Mouse (Mus musculus): Measurements from ENCODE around the gene H2-D1. TPM values are rescaled to one million over a fixed set of nuclear protein-coding genes. Genes with fewer than 3 reads are reported as not detected.

Gene H2-D1
- 125 and 134 TPM in 2 replicates for polyA plus RNA-seq (2015; fragmentation: Nextera tagmentation; extraction: Ambion mirVana)

GRCm38 (mm10) chr17:35262664-35263522 is at the start of gene H2-D1:
Gene H2-D1 (plus strand): TSS chr17:35262730.
- peak; percentile 93 for ATAC-seq
- WGBS: 1% methylated on average over 52 of the region's 73 CpGs

DNA sequence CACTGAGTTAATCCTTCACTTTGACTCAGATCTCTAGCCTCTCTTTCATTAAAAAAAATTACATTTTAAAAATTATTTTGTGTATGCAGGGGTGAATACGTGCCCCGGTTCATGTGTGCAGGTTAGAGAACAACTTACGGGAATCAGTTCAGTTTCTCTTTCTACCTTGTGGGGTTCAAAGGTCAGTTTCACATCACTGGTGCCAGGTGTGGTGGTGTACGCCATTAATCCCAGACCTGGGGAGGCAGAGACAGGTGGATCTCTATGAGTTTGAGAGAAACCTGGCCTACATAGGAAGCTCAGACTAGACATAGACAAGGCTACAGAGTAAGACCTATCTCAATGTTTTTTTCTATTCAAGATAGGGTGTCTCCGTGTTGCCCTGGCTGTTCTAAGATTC is 49.5 kb upstream of the H2-D1 start:
- Histone ChIP-seq H3K4me2 (ENCODE audit: low read length) (no peak overlapping the region), H3K4me1 (ENCODE audit: control insufficient read depth, insufficient read depth, low read depth, low read length) (no peaks in the 10 kb centered on the region), H3K27me3 (replicated peaks; ENCODE audit: control insufficient read depth, insufficient read depth, low read length) (no peaks in the 10 kb centered on the region), H3K9ac (ENCODE audit: low read depth, low read length) (no peak overlapping the region), H3K36me3 (ENCODE audit: control insufficient read depth, insufficient read depth, low read length) (no peaks in the 10 kb centered on the region), H3K4me3 (ENCODE audit: low read length) (no peak overlapping the region), H3K9me3 (ENCODE audit: control insufficient read depth, low read length) (no peaks in the 10 kb centered on the region), H3K27ac (ENCODE audit: low read depth, low read length) (no peak overlapping the region)
- no peak for ATAC-seq
- whole genome bisulfite sequencing: 94% methylated on average over 5 of the region's 5 CpGs

More at GRCm38 (mm10) chr17:35262664-35263522, at the start of gene H2-D1:
- peak within 1 kb of the TSS; percentile 73 for H3K9ac ChIP-seq (ENCODE audit: low read depth, low read length)
- H3K4me3 ChIP-seq (ENCODE audit: low read length): peak within 1 kb of the TSS; percentile 69
- H3K4me2 ChIP-seq (ENCODE audit: low read length): peak within 1 kb of the TSS; percentile 83
- no peaks in the 10 kb centered on the region for H3K27me3 ChIP-seq (replicated peaks; ENCODE audit: control insufficient read depth, insufficient read depth, low read length)
- H3K27ac ChIP-seq (ENCODE audit: low read depth, low read length): no peak within 1 kb of the TSS
- H3K4me1 ChIP-seq (ENCODE audit: control insufficient read depth, insufficient read depth, low read depth, low read length): peaks cover 3% of the 10 kb centered on the region; the same call in 1 of the 2 replicates
- H3K36me3 ChIP-seq (ENCODE audit: control insufficient read depth, insufficient read depth, low read length): peaks cover 2% of the 10 kb centered on the region; the same call in 1 of the 2 replicates
- no peaks in the 10 kb centered on the region for H3K9me3 ChIP-seq (ENCODE audit: control insufficient read depth, low read length)

DNA sequence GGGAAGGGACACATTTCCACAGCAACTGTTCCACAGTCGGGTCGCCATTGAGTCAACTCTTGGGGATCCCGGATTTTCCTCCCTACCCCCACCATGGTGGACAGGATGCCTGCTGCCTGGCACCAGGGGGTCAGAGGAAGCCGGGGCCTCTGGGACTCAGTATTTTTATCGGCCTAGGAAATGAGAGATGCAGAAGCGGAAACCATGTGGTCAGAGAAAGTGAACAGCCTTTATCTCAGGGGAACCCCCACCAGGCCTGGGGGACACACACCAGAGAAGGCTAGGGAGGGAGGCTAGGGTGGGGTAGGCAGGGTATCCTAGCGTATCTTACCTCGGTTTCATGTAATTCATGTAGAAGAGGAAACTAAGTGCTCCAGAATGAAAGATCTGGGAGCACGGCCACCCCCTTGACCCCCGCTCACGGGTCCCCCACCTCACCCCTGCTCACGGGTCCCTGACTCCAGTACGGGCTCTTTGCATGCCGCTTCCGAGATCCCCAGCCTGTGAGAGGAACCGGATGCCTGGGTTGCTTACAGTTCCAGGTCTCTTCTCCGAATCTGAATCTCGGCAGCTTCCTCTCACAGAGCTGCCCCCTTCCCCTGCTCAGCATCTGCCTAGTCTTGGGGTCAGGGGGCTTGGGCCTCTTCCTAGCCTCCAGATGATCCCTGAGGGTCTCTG is 43.9 kb upstream of the H2-D1 start:
- no peak overlapping the region for H3K4me2 ChIP-seq (ENCODE audit: low read length)
- H3K4me3 ChIP-seq (ENCODE audit: low read length): no peak overlapping the region
- no peak overlapping the region for H3K27ac ChIP-seq (ENCODE audit: low read depth, low read length)
- H3K4me1 ChIP-seq (ENCODE audit: control insufficient read depth, insufficient read depth, low read depth, low read length): no peaks in the 10 kb centered on the region
- no peak overlapping the region for H3K9ac ChIP-seq (ENCODE audit: low read depth, low read length)
- no peaks in the 10 kb centered on the region for H3K27me3 ChIP-seq (replicated peaks; ENCODE audit: control insufficient read depth, insufficient read depth, low read length)
- no peak for ATAC-seq
- WGBS: 82% methylated on average over 15 of the region's 18 CpGs
- H3K36me3 ChIP-seq (ENCODE audit: control insufficient read depth, insufficient read depth, low read length): no peaks in the 10 kb centered on the region
- no peaks in the 10 kb centered on the region for H3K9me3 ChIP-seq (ENCODE audit: control insufficient read depth, low read length)

DNA sequence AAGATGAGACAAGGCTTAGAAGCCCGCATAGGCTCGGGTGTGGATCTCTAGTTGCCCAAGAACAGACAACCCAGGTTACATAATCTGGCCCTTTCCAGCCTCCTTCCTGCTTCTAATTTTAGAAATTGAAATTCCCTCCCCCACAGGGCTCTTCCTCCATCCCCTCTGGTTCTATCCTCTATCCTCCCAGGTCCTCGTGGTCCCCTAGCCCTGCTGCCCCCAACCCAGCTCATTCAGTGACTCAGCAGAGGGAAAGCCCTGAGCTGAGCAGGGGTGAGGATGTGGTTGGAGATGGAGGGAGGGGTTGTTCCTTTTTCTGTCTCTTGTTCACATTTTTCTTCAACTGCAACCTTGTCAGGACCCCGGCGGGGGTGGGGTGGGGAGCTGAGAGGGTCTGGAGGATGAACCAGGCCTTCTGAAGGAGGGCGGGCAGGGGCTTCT is 42.9 kb upstream of the H2-D1 start:
- WGBS: 84% methylated on average over 6 of the region's 6 CpGs
- H3K27ac ChIP-seq (ENCODE audit: low read depth, low read length): no peak overlapping the region
- H3K4me3 ChIP-seq (ENCODE audit: low read length): no peak overlapping the region
- H3K9ac ChIP-seq (ENCODE audit: low read depth, low read length): no peak overlapping the region
- H3K27me3 ChIP-seq (replicated peaks; ENCODE audit: control insufficient read depth, insufficient read depth, low read length): no peaks in the 10 kb centered on the region
- H3K9me3 ChIP-seq (ENCODE audit: control insufficient read depth, low read length): no peaks in the 10 kb centered on the region
- no peaks in the 10 kb centered on the region for H3K36me3 ChIP-seq (ENCODE audit: control insufficient read depth, insufficient read depth, low read length)
- H3K4me2 ChIP-seq (ENCODE audit: low read length): no peak overlapping the region
- ATAC-seq: no peak
- H3K4me1 ChIP-seq (ENCODE audit: control insufficient read depth, insufficient read depth, low read depth, low read length): no peaks in the 10 kb centered on the region

DNA sequence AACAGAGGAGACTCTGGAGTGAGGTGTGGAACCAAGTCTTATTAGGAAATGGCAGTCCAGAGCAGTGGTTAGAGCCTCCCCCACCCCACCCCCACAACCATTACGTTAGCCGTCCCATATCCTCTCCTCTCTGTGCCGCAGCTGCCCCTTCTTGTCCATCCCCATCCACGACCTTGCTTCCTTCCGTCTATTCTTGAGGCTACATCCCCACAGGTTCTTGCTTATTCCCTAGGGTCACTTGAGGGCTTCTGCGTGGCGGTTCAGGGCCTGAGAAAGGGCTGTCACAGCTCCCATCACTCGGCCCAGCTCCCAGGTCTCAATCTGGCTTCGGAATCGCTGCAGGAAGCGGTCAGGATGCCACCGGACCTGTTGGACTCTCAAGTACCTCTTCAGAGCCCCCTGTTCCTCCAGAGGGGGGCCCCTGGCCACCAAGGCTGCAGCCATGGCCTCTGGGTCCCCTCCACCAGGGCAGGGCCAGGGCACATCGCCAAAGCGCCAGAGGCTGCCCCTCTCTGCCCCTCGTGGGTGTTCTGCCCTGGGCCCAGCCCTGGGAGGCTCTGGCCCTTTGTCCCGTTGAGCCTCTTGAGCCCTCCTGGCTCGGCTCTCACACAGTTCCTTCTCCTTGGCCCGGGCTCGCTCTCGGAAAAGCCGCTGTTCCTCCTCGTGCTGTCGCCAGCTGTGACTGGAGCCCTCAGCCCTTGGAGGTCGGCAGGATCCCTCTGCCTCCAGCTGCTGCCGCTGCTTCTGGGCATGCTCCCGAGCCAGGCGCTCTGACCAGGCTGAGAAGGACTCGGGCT is 42.2 kb upstream of the H2-D1 start, which contains the start of gene Gm16181:
Gm16181 (plus strand) TSS at position 679 of the 797 bp plus-strand sequence.
- Histone ChIP-seq H3K4me3 (ENCODE audit: low read length) (no peak within 1 kb of the TSS), H3K27ac (ENCODE audit: low read depth, low read length) (no peak within 1 kb of the TSS), H3K4me2 (ENCODE audit: low read length) (no peak within 1 kb of the TSS), H3K4me1 (ENCODE audit: control insufficient read depth, insufficient read depth, low read depth, low read length) (no peaks in the 10 kb centered on the region), H3K36me3 (ENCODE audit: control insufficient read depth, insufficient read depth, low read length) (no peaks in the 10 kb centered on the region), H3K27me3 (replicated peaks; ENCODE audit: control insufficient read depth, insufficient read depth, low read length) (no peaks in the 10 kb centered on the region), H3K9ac (ENCODE audit: low read depth, low read length) (no peak within 1 kb of the TSS), H3K9me3 (ENCODE audit: control insufficient read depth, low read length) (no peaks in the 10 kb centered on the region)
- no peak for ATAC-seq
- WGBS: 79% methylated on average over 28 of the region's 28 CpGs

DNA sequence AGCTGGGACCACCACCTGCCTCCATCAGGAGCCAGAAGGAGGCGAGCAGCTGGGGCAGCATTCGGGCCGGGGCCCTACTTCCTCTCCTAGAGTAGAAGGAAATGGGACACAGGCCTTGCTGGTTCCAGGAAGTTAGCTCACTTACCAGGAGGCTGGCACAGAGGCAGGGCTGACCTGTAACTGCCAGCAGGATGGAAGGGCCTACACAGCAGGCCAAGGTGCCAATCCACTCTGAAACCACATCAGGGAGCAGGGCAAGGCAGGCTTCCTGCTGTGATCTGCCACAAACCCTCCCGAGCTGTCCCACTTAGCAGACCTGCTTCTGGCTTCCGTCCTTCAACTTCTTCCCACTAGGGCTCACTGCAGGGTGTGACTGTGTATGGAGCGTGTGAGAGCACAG is 40.2 kb upstream of the H2-D1 start:
- Histone ChIP-seq H3K36me3 (ENCODE audit: control insufficient read depth, insufficient read depth, low read length) (peaks cover under 1% of the 10 kb centered on the region; the same call in 1 of the 2 replicates), H3K9ac (ENCODE audit: low read depth, low read length) (no peak overlapping the region), H3K4me3 (ENCODE audit: low read length) (no peak overlapping the region), H3K4me2 (ENCODE audit: low read length) (no peak overlapping the region), H3K27ac (ENCODE audit: low read depth, low read length) (no peak overlapping the region), H3K9me3 (ENCODE audit: control insufficient read depth, low read length) (no peaks in the 10 kb centered on the region), H3K4me1 (ENCODE audit: control insufficient read depth, insufficient read depth, low read depth, low read length) (no peaks in the 10 kb centered on the region), H3K27me3 (replicated peaks; ENCODE audit: control insufficient read depth, insufficient read depth, low read length) (no peaks in the 10 kb centered on the region)
- no peak for ATAC-seq
- 65% methylated on average over 6 of the region's 6 CpGs for WGBS

DNA sequence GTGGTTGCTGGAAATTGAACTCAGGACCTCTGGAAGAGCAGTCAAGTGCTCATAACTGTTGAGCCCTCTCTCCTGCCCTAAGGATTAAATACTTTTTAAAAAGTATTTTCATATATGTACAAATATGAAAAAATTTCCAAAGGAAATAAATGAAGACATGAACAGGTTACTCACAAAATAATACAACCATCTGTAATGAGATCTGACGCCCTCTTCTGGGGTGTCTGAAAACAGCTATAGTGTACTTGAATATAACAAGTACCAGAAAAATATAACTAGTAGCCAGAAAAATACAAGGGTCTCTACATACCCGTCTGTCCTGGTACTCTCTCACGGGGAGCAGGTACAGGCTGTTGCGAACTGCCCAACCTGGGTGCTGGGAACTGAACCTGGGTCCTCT is 37.9 kb upstream of the H2-D1 start:
- Histone ChIP-seq H3K4me3 (ENCODE audit: low read length) (no peak overlapping the region), H3K27me3 (replicated peaks; ENCODE audit: control insufficient read depth, insufficient read depth, low read length) (no peaks in the 10 kb centered on the region), H3K4me2 (ENCODE audit: low read length) (no peak overlapping the region), H3K9me3 (ENCODE audit: control insufficient read depth, low read length) (no peaks in the 10 kb centered on the region), H3K27ac (ENCODE audit: low read depth, low read length) (no peak overlapping the region), H3K36me3 (ENCODE audit: control insufficient read depth, insufficient read depth, low read length) (peaks cover 12% of the 10 kb centered on the region), H3K9ac (ENCODE audit: low read depth, low read length) (no peak overlapping the region), H3K4me1 (ENCODE audit: control insufficient read depth, insufficient read depth, low read depth, low read length) (no peaks in the 10 kb centered on the region)
- ATAC-seq: no peak
- WGBS: 98% methylated on average over 4 of the region's 4 CpGs

GRCm38 (mm10) chr17:35225456-35225855 is 37.1 kb upstream of the H2-D1 start:
- no peak overlapping the region for H3K9ac ChIP-seq (ENCODE audit: low read depth, low read length)
- peaks cover 12% of the 10 kb centered on the region for H3K36me3 ChIP-seq (ENCODE audit: control insufficient read depth, insufficient read depth, low read length)
- H3K27ac ChIP-seq (ENCODE audit: low read depth, low read length): no peak overlapping the region
- no peaks in the 10 kb centered on the region for H3K4me1 ChIP-seq (ENCODE audit: control insufficient read depth, insufficient read depth, low read depth, low read length)
- no peak overlapping the region for H3K4me2 ChIP-seq (ENCODE audit: low read length)
- no peaks in the 10 kb centered on the region for H3K9me3 ChIP-seq (ENCODE audit: control insufficient read depth, low read length)
- ATAC-seq: no peak
- WGBS: 97% methylated on average over 5 of the region's 5 CpGs
- no peaks in the 10 kb centered on the region for H3K27me3 ChIP-seq (replicated peaks; ENCODE audit: control insufficient read depth, insufficient read depth, low read length)
- H3K4me3 ChIP-seq (ENCODE audit: low read length): no peak overlapping the region

Measured in hindbrain, embryonic 16.5 days (tissue).